Mouse (Mus musculus): ENCODE data around the gene Cidec. TPM values are rescaled to one million over a fixed set of nuclear protein-coding genes. Genes with fewer than 3 reads are reported as not detected.

Cidec gene
- polyA plus RNA-seq, 1 experiment from 2014 or later = not detected

- Histone ChIP-seq H3K4me3 (ENCODE audit: low read depth, low read length) (no peak overlapping the region), H3K36me3 (ENCODE audit: control insufficient read depth, insufficient read depth, low read length) (no peaks in the 10 kb centered on the region), H3K9me3 (replicated peaks; ENCODE audit: control insufficient read depth, low read length) (no peaks in the 10 kb centered on the region), H3K4me2 (ENCODE audit: low read length) (no peak overlapping the region), H3K4me1 (ENCODE audit: control insufficient read depth, insufficient read depth, low read length) (no peaks in the 10 kb centered on the region), H3K27me3 (replicated peaks; ENCODE audit: control insufficient read depth, insufficient read depth, low read length) (no peaks in the 10 kb centered on the region), H3K9ac (ENCODE audit: low read length) (no peak overlapping the region), H3K27ac (ENCODE audit: low read depth, low read length) (no peak overlapping the region)
- no peak for DNase-seq (ENCODE audit: low spot score)
- WGBS = 93% methylated on average over 16 of the region's 16 CpGs
- ATAC-seq = no peak
These were observed 7.6 kb downstream of the Cidec start for GRCm38 (mm10) chr6:113428006-113428405.

- Histone ChIP-seq H3K36me3 (ENCODE audit: control insufficient read depth, insufficient read depth, low read length) (no peaks in the 10 kb centered on the region), H3K9me3 (replicated peaks; ENCODE audit: control insufficient read depth, low read length) (no peaks in the 10 kb centered on the region), H3K4me2 (ENCODE audit: low read length) (no peak overlapping the region), H3K4me3 (ENCODE audit: low read depth, low read length) (no peak overlapping the region), H3K4me1 (ENCODE audit: control insufficient read depth, insufficient read depth, low read length) (no peaks in the 10 kb centered on the region), H3K27me3 (replicated peaks; ENCODE audit: control insufficient read depth, insufficient read depth, low read length) (no peaks in the 10 kb centered on the region), H3K27ac (ENCODE audit: low read depth, low read length) (no peak overlapping the region), H3K9ac (ENCODE audit: low read length) (no peak overlapping the region)
- DNase-seq (ENCODE audit: low spot score) (no peak), ATAC-seq (no peak)
- 61% methylated on average over 3 of the region's 3 CpGs for WGBS
These were observed 8.2 kb downstream of the Cidec start for GRCm38 (mm10) chr6:113427397-113427796.

GRCm38 (mm10) chr6:113426696-113427095 is 8.9 kb downstream of the Cidec start:
- Histone ChIP-seq H3K4me3 (ENCODE audit: low read depth, low read length) (no peak overlapping the region), H3K27ac (ENCODE audit: low read depth, low read length) (no peak overlapping the region), H3K9me3 (replicated peaks; ENCODE audit: control insufficient read depth, low read length) (no peaks in the 10 kb centered on the region), H3K36me3 (ENCODE audit: control insufficient read depth, insufficient read depth, low read length) (no peaks in the 10 kb centered on the region), H3K9ac (ENCODE audit: low read length) (no peak overlapping the region), H3K4me2 (ENCODE audit: low read length) (no peak overlapping the region), H3K4me1 (ENCODE audit: control insufficient read depth, insufficient read depth, low read length) (no peaks in the 10 kb centered on the region), H3K27me3 (replicated peaks; ENCODE audit: control insufficient read depth, insufficient read depth, low read length) (no peaks in the 10 kb centered on the region)
- ATAC-seq (no peak), DNase-seq (ENCODE audit: low spot score) (no peak)
- WGBS = 90% methylated on average over 4 of the region's 4 CpGs

GRCm38 (mm10) chr6:113424187-113424586 is 11.4 kb downstream of the Cidec start:
- no peak for DNase-seq (ENCODE audit: low spot score)
- Histone ChIP-seq H3K4me3 (ENCODE audit: low read depth, low read length) (no peak overlapping the region), H3K4me2 (ENCODE audit: low read length) (no peak overlapping the region), H3K27me3 (replicated peaks; ENCODE audit: control insufficient read depth, insufficient read depth, low read length) (no peaks in the 10 kb centered on the region), H3K36me3 (ENCODE audit: control insufficient read depth, insufficient read depth, low read length) (no peaks in the 10 kb centered on the region), H3K4me1 (ENCODE audit: control insufficient read depth, insufficient read depth, low read length) (no peaks in the 10 kb centered on the region), H3K27ac (ENCODE audit: low read depth, low read length) (no peak overlapping the region), H3K9ac (ENCODE audit: low read length) (no peak overlapping the region), H3K9me3 (replicated peaks; ENCODE audit: control insufficient read depth, low read length) (no peaks in the 10 kb centered on the region)
- WGBS = 90% methylated on average over 7 of the region's 7 CpGs
- ATAC-seq = no peak

GRCm38 (mm10) chr6:113423000-113423399 is 12.6 kb downstream of the Cidec start:
- 69% methylated on average over 4 of the region's 4 CpGs for WGBS
- no peak overlapping the region for H3K4me2 ChIP-seq (ENCODE audit: low read length)
- no peak overlapping the region for H3K4me3 ChIP-seq (ENCODE audit: low read depth, low read length)
- DNase-seq (ENCODE audit: low spot score) (no peak), ATAC-seq (no peak)
- H3K27me3 ChIP-seq (replicated peaks; ENCODE audit: control insufficient read depth, insufficient read depth, low read length) = no peaks in the 10 kb centered on the region
- H3K36me3 ChIP-seq (ENCODE audit: control insufficient read depth, insufficient read depth, low read length) = no peaks in the 10 kb centered on the region
- H3K9ac ChIP-seq (ENCODE audit: low read length) = no peak overlapping the region
- H3K27ac ChIP-seq (ENCODE audit: low read depth, low read length) = no peak overlapping the region
- no peaks in the 10 kb centered on the region for H3K9me3 ChIP-seq (replicated peaks; ENCODE audit: control insufficient read depth, low read length)
- peaks cover 7% of the 10 kb centered on the region; the same call in 1 of the 2 replicates for H3K4me1 ChIP-seq (ENCODE audit: control insufficient read depth, insufficient read depth, low read length)

GRCm38 (mm10) chr6:113419199-113419587 is 16.4 kb downstream of the Cidec start, which contains the start of gene Rpusd3:
Gene Rpusd3, minus strand, starts transcription at chr6:113419340.
- H3K4me2 ChIP-seq (ENCODE audit: low read length) = peak within 1 kb of the TSS; percentile 75
- under 1% methylated on average over 25 of the region's 25 CpGs for WGBS
- H3K27me3 ChIP-seq (replicated peaks; ENCODE audit: control insufficient read depth, insufficient read depth, low read length) = no peaks in the 10 kb centered on the region
- H3K9me3 ChIP-seq (replicated peaks; ENCODE audit: control insufficient read depth, low read length) = no peaks in the 10 kb centered on the region
- H3K27ac ChIP-seq (ENCODE audit: low read depth, low read length) = no peak within 1 kb of the TSS
- peak within 1 kb of the TSS; percentile 69 for H3K9ac ChIP-seq (ENCODE audit: low read length)
- peaks cover 11% of the 10 kb centered on the region; the same call in 1 of the 2 replicates for H3K4me1 ChIP-seq (ENCODE audit: control insufficient read depth, insufficient read depth, low read length)
- peak within 1 kb of the TSS; percentile 47 for H3K4me3 ChIP-seq (ENCODE audit: low read depth, low read length)
- DNase-seq (ENCODE audit: low spot score) (peak; percentile 99), ATAC-seq (peak; percentile 99)
- H3K36me3 ChIP-seq (ENCODE audit: control insufficient read depth, insufficient read depth, low read length) = peaks cover 16% of the 10 kb centered on the region

GRCm38 (mm10) chr6:113418441-113419198 is 16.9 kb downstream of the Cidec start:
- Histone ChIP-seq H3K27me3 (replicated peaks; ENCODE audit: control insufficient read depth, insufficient read depth, low read length) (no peaks in the 10 kb centered on the region), H3K9me3 (replicated peaks; ENCODE audit: control insufficient read depth, low read length) (no peaks in the 10 kb centered on the region), H3K9ac (ENCODE audit: low read length) (peak overlapping the region; percentile 69), H3K27ac (ENCODE audit: low read depth, low read length) (no peak overlapping the region), H3K36me3 (ENCODE audit: control insufficient read depth, insufficient read depth, low read length) (peaks cover 21% of the 10 kb centered on the region), H3K4me2 (ENCODE audit: low read length) (peak overlapping the region; percentile 75), H3K4me3 (ENCODE audit: low read depth, low read length) (peak overlapping the region; percentile 47), H3K4me1 (ENCODE audit: control insufficient read depth, insufficient read depth, low read length) (peaks cover 11% of the 10 kb centered on the region; the same call in 1 of the 2 replicates)
- 13% methylated on average over 16 of the region's 16 CpGs for WGBS
- DNase-seq (ENCODE audit: low spot score) = peak; percentile 24
- peak; percentile 58 for ATAC-seq

GRCm38 (mm10) chr6:113416416-113416815 is 19.1 kb downstream of the Cidec start:
- H3K4me2 ChIP-seq (ENCODE audit: low read length) = no peak overlapping the region
- WGBS = 85% methylated on average over 5 of the region's 5 CpGs
- peaks cover 24% of the 10 kb centered on the region for H3K36me3 ChIP-seq (ENCODE audit: control insufficient read depth, insufficient read depth, low read length)
- peaks cover 11% of the 10 kb centered on the region; the same call in 1 of the 2 replicates for H3K4me1 ChIP-seq (ENCODE audit: control insufficient read depth, insufficient read depth, low read length)
- no peaks in the 10 kb centered on the region for H3K27me3 ChIP-seq (replicated peaks; ENCODE audit: control insufficient read depth, insufficient read depth, low read length)
- ATAC-seq = no peak
- DNase-seq (ENCODE audit: low spot score) = no peak
- H3K27ac ChIP-seq (ENCODE audit: low read depth, low read length) = no peak overlapping the region
- H3K9me3 ChIP-seq (replicated peaks; ENCODE audit: control insufficient read depth, low read length) = no peaks in the 10 kb centered on the region
- H3K9ac ChIP-seq (ENCODE audit: low read length) = no peak overlapping the region
- no peak overlapping the region for H3K4me3 ChIP-seq (ENCODE audit: low read depth, low read length)

- no peak for DNase-seq (ENCODE audit: low spot score)
- Histone ChIP-seq H3K9me3 (replicated peaks; ENCODE audit: control insufficient read depth, low read length) (no peaks in the 10 kb centered on the region), H3K4me3 (ENCODE audit: low read depth, low read length) (no peak overlapping the region), H3K36me3 (ENCODE audit: control insufficient read depth, insufficient read depth, low read length) (peaks cover 23% of the 10 kb centered on the region), H3K4me1 (ENCODE audit: control insufficient read depth, insufficient read depth, low read length) (no peaks in the 10 kb centered on the region), H3K9ac (ENCODE audit: low read length) (no peak overlapping the region), H3K27ac (ENCODE audit: low read depth, low read length) (no peak overlapping the region), H3K27me3 (replicated peaks; ENCODE audit: control insufficient read depth, insufficient read depth, low read length) (no peaks in the 10 kb centered on the region), H3K4me2 (ENCODE audit: low read length) (no peak overlapping the region)
- ATAC-seq = no peak
- 84% methylated on average over 1 of the region's 1 CpGs for WGBS
These were observed 25.6 kb downstream of the Cidec start for GRCm38 (mm10) chr6:113410001-113410400.
